Mouse (Mus musculus): ENCODE data around the gene Krtap29-1. TPM values are rescaled to one million over a fixed set of nuclear protein-coding genes. Genes with fewer than 3 reads are reported as not detected.

Krtap29-1 gene
- not detected in 2 replicates for polyA plus RNA-seq (2012; rRNA removed)

- no peak for DNase-seq (ENCODE audit: extremely low spot score in 1 of 2, low spot score in 1 of 2)
Observed at GRCm38 (mm10) chr11:99978953-99979352, at the start of gene Krtap29-1. Krtap29-1 (minus strand) TSS chr11:99979053.

GRCm38 (mm10) chr11:100021438-100021837, 42.6 kb upstream of the Krtap29-1 start:
- peak; percentile 22 to 50 for DNase-seq (ENCODE audit: extremely low spot score in 1 of 2, low spot score in 1 of 2)

- no peak for DNase-seq (ENCODE audit: extremely low spot score in 1 of 2, low spot score in 1 of 2)
Observed at GRCm38 (mm10) chr11:100019466-100019865, 40.6 kb upstream of the Krtap29-1 start.

DNA sequence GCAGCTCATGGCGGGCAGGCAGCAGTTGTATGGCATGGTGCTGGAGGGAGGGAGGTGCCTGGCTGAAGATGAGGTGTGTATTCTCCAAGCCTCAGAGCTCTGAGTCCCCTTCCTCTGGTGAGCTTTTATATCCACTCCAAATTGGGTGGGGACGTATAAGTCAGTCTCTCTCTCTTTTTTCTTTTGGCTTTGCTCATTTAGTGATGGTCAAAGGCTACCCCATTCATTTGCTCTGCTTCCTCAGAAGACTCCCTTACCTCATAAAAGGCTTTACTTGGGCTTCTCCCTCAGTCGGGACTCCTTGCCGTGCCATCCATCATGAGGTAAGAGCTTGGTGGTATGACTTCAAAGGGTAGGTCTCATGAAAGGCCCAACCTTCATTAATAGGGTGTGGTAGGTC, 37.3 kb upstream of the Krtap29-1 start, which contains the start of gene Krt33a:
TSS of gene Krt33a (minus strand) at position 101 of the 400 bp plus-strand sequence.
- no peak for DNase-seq (ENCODE audit: extremely low spot score in 1 of 2, low spot score in 1 of 2)

DNA sequence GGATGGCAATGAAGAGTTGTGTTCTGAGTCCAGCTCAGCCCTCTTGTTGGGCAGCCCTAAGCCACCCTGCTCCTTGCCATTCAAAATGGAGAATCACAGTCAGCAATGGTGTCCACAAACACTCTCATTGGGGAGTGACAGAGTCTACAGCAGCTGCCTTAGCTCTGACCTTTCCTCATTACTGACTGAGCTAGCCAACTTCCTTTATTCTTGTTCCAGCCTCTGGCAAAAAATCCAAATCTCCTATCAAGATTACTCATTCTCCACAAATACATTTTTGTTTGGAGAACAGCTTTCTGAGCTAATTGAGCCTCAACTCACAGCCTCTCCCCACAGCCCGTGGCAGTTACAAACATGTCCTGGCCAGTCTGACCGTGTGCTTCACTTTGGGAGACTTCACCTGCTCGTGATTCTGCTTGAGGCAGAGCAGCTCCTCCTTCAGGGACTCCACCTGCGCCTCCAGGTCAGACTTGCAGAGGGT, 34.9 kb upstream of the Krtap29-1 start:
- no peak for DNase-seq (ENCODE audit: extremely low spot score in 1 of 2, low spot score in 1 of 2)

DNA sequence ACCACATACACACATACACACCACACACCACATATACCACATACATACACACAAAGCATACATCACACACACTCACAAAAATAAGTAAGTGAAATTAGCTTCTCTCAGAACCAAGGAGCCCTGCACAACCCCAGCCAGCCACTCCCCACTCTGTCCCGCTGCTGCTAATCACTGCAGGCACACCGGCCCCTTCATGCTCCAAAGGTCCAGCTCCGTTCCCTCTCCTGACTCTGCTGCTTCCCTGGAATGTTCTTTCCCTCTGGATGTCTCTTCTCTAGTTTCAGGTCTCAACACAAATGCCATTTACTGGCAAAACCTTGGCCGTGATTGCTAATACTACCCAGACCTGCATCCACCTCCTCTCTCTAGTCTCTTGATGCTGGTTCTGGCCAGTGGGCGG, 31.8 kb upstream of the Krtap29-1 start:
- DNase-seq (ENCODE audit: extremely low spot score in 1 of 2, low spot score in 1 of 2): no peak

DNA sequence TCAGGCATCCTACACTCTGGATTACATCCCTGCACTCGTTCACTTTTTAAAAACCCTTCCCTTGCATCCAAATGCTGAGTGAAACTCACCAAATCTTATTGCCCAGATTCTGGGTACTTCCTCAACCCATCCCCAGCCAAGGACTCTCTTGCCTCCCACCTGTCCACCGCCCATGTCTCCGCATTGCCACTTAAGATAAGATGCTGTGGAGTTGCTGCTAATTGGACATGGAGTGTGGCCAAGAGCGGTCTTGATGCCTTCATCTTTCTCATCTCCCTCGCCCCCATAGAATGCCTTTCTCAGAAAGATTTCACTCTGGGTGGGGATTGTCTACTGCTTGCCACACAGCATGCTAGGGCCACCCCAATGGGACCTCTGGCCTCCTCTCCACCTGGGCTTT, 29.5 kb upstream of the Krtap29-1 start:
- no peak for DNase-seq (ENCODE audit: extremely low spot score in 1 of 2, low spot score in 1 of 2)

DNA sequence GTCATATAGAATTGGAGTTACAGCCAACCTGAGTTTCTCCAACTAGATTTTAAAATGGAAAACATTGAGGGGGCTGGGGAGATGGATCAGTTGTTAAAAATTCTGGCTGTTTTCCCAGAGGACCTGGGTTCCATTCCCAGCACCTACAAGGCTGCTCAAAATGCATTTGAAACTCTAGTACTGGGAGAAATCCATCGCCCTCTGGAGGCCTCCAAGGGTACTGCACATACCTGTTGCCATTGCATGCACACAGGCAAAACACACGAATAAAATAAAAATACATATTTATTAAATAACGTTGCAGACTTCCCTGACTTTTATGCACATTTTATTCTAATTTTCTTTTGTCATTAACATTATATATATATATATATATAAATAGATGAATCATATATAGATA, 27.8 kb upstream of the Krtap29-1 start:
- no peak for DNase-seq (ENCODE audit: extremely low spot score in 1 of 2, low spot score in 1 of 2)

- DNase-seq (ENCODE audit: extremely low spot score in 1 of 2, low spot score in 1 of 2): no peak
Observed at GRCm38 (mm10) chr11:100005905-100006304, 27.1 kb upstream of the Krtap29-1 start.

- DNase-seq (ENCODE audit: extremely low spot score in 1 of 2, low spot score in 1 of 2): peak; percentile 26 to 80
Observed at GRCm38 (mm10) chr11:100004846-100005245, 26.0 kb upstream of the Krtap29-1 start.

GRCm38 (mm10) chr11:99999091-99999490, 20.2 kb upstream of the Krtap29-1 start:
- no peak for DNase-seq (ENCODE audit: extremely low spot score in 1 of 2, low spot score in 1 of 2)

DNA sequence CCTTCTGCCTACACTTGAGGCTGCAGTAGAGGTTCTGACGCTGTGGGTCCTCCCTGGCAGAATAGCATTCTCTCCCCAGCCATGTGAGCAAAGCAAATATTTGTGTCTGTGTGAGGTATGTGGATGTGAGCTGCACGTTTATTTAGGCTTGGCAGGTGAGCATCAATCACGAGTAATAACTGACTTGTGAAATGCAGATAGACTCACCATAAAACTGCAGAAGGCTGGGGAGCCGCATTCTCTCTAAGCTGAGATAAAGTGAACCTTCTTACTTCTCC, 15.5 kb upstream of the Krtap29-1 start:
- no peak for DNase-seq (ENCODE audit: extremely low spot score in 1 of 2, low spot score in 1 of 2)

DNA sequence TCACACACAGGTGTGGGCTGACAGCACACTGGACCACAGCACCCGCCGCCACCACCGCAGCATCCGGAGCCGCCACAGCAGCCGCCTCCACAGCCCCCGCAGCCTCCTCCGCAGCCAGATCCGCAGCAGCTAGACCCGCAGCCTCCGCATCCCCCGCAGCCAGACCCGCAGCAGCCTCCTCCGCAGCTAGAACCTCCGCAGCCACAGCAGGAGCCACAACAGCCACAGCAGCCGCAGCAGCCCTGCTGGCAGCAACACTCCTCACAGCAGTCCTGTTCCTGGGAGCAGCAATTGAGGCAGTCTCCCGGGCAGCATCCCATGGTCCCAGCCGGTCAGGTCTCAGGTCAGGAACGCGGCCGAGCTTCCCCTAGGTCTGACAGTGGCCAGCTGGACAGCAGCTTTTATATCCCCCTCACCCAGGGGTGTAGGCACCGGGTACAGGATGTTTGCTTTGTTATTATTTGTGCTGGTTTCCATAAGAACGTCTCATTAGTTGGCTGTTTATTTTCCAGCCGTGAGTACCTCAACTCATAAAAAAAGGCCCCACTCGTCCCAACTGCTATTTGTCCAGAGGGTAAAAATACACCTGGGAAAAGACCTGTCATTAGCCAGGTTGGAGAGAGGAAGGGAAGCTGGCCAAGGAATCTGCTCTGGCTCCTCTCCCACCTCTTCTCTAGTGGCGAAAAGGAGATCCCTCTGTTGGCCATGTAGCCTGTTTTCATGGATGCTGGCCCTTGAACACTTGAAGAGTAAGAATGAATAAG, 14.9 kb upstream of the Krtap29-1 start, which contains the start of gene Krtap17-1:
TSS of gene Krtap17-1 (minus strand) at position 375 of the 764 bp plus-strand sequence.
- DNase-seq (ENCODE audit: extremely low spot score in 1 of 2, low spot score in 1 of 2): no peak

- no peak for DNase-seq (ENCODE audit: extremely low spot score in 1 of 2, low spot score in 1 of 2)
Observed at GRCm38 (mm10) chr11:99990571-99990970, 11.7 kb upstream of the Krtap29-1 start.

DNA sequence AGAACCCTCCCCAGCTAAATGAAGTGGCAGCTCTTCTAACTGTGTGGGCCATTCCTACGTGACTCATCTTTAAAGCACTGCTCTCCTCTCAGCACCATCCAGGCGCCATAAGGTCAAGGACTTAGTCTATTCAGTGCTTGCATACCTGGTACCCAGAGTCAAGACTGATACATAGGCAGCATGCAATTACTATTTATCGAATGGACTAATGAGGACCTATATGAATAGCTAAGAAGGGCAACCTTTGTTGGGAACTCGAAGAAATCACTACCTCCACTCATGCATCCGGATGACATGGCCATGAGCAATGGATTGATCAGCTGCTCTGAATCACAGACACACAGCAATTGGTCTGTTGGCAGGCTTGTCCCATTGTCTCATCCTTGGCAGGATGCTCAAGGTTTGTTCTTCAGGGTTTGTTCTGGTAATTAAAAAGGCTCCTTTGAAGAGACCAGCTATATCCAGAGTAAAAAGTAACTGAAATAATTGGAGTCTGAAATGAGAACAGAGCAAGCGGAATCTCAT, 11.1 kb upstream of the Krtap29-1 start:
- DNase-seq (ENCODE audit: extremely low spot score in 1 of 2, low spot score in 1 of 2): no peak

DNA sequence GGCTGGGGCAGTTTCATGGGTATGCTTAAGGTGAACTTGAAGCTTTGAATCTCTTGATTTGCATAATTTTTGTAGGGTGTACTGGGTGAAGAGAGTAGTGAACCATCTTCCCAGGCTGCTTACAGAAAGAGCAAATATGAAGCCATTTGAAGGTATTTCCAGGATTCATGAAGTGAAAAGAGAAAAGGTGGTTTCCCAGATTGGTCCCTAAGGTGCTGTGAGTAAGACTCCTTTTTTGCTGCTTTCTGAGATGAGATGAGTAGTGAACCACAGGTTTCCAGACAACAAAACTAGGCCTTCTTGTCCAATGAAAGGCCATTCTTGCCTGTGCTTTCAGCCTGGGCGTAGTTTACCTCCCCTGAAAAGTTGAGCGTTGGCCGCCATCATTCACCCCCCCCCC, 9.7 kb upstream of the Krtap29-1 start:
- no peak for DNase-seq (ENCODE audit: extremely low spot score in 1 of 2, low spot score in 1 of 2)

DNA sequence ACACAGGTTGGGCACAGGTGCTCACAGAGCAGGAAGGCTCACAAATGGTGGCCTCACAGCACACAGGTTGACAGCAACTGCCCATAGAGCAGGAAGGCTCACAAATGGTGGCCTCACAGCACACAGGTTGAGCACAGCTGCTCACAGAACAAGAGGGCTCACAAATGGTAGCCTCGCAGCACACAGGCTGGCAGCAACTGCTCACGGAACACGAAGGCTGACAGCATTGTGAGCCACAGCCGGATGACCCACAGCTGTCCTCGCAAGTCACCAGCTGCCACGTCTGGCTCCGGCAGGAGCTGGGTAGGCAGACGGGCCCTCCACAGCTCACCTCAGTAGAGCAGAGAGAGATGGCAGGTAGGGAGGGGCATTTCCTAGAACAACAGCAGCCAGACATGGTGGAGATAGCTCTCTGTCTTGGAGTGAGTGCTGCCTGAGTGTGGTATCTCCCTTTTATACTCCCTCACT, 7.4 kb upstream of the Krtap29-1 start, which contains the start of gene Krtap16-1:
TSS of gene Krtap16-1 (minus strand) at position 418 of the 468 bp plus-strand sequence.
- DNase-seq (ENCODE audit: extremely low spot score in 1 of 2, low spot score in 1 of 2): no peak

GRCm38 (mm10) chr11:99985291-99986092, 6.6 kb upstream of the Krtap29-1 start:
- DNase-seq (ENCODE audit: extremely low spot score in 1 of 2, low spot score in 1 of 2): peak; percentile 52 to 53

GRCm38 (mm10) chr11:99983442-99983841, 4.6 kb upstream of the Krtap29-1 start:
- no peak for DNase-seq (ENCODE audit: extremely low spot score in 1 of 2, low spot score in 1 of 2)

GRCm38 (mm10) chr11:99982731-99983130, 3.9 kb upstream of the Krtap29-1 start:
- DNase-seq (ENCODE audit: extremely low spot score in 1 of 2, low spot score in 1 of 2): no peak

DNA sequence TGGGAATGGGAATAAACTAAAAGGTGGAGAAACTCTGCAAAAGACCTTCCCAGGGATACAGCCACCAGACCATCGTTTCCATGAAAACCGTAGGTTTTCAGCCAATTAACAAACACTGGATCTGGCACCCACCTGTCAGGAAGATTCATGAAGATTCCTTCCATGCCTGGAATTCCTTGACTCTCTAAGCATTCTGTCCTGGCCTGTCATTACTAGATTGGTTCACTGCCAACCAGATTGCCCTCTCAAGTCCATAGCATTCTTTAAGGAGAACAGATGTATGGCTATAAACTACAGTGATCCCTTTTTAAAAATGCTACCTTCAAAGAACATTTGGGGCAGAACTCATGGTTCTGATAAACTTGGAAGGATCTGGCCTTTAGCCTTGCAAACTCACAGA, 12.9 kb downstream of the Krtap29-1 start:
- no peak for DNase-seq (ENCODE audit: extremely low spot score in 1 of 2, low spot score in 1 of 2)

Measured in frontal cortex, adult 2 months (tissue).